Mouse (Mus musculus) CH12.LX (cell line): Measurements from ENCODE around the gene Aldh9a1.

ENCODE experiments used
- CTCF ChIP-seq, 2 experiments: IDR thresholded peaks in 1 of 2; conservative IDR thresholded peaks in 1 of 2; 2 replicates each; pipeline ENCODE4 v1.5.1; 2011 to 2012; ENCODE audit warnings: low read depth in 2 of 2, low read length in 2 of 2, improper control_type of control experiment in 1 of 2, inconsistent platforms in 1 of 2, mild to moderate bottlenecking in 1 of 2, moderate library complexity in 1 of 2
- E2F4 ChIP-seq: IDR thresholded peaks from 2 replicates; pipeline ENCODE4 v1.6.1; 2011; ENCODE audit warnings: low read depth, low read length, improper control_type of control experiment; ENCODE audit not compliant: insufficient replicate concordance
- EP300 ChIP-seq: IDR thresholded peaks from 2 replicates; pipeline ENCODE4 v1.6.1; 2011; ENCODE audit warnings: low read length, improper control_type of control experiment
- HCFC1 ChIP-seq: IDR thresholded peaks from 2 replicates; pipeline ENCODE4 v1.6.1; 2012; ENCODE audit warnings: low read depth, mild to moderate bottlenecking, inconsistent platforms, low read length, improper control_type of control experiment
- MAFK ChIP-seq: IDR thresholded peaks from 2 replicates; pipeline ENCODE4 v1.6.1; 2011; ENCODE audit warnings: low read length, improper control_type of control experiment; ENCODE audit not compliant: insufficient replicate concordance
- PAX5 ChIP-seq: IDR thresholded peaks from 2 replicates; pipeline ENCODE4 v1.6.1; 2012; ENCODE audit warnings: low read length, inconsistent platforms, mixed read lengths
- POLR2A ChIP-seq: IDR thresholded peaks from 2 replicates; pipeline ENCODE4 v1.6.1; 2011; ENCODE audit warnings: low read depth, mild to moderate bottlenecking, improper control_type of control experiment, low read length
- TCF12 ChIP-seq: IDR thresholded peaks from 2 replicates; pipeline ENCODE4 v1.6.1; 2014; ENCODE audit warnings: low read depth, mild to moderate bottlenecking, inconsistent platforms, low read length, improper control_type of control experiment
- UBTF ChIP-seq: IDR thresholded peaks from 2 replicates; pipeline ENCODE4 v1.6.1; 2012; ENCODE audit warnings: low read depth, mild to moderate bottlenecking, inconsistent platforms, low read length, improper control_type of control experiment, moderate library complexity
- ZC3H11A ChIP-seq: IDR thresholded peaks from 2 replicates; pipeline ENCODE4 v1.6.1; 2012; ENCODE audit warnings: low read depth, mild to moderate bottlenecking, inconsistent platforms, low read length, improper control_type of control experiment

DNA sequence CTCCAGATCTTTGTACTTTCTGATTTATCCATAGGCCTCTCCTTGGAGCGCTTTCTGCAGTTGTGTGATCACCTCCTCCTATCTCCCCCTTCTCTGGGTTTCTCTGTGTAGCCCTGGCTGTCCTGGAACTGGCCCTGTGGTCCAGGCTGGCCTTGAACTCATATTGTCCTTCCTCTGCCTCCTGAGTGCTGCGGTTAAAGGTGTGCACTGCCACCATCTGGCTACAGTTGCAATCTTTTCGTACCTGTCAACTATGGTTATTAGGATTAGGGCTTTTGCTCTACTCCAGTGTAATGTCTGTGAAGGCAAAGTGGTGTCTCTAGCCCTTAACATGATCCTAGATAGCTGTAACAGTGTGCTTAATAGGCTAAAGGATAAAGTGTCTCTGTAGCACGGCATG, 36.6 kb upstream of the Aldh9a1 start:
- no peak for TF ChIP-seq MAFK
- peak in 1 of 2 experiments; percentile 54; a peak in 2 of 4 replicates for TF ChIP-seq CTCF (conservative IDR thresholded peaks at IDR 0.05 in 1 of 2, IDR thresholded peaks at IDR 0.05 in 1 of 2; ENCODE audit: low read depth in 2 of 2, low read length in 2 of 2)
- TF ChIP-seq UBTF = no peak
- no peak for TF ChIP-seq EP300
- no peak for TF ChIP-seq POLR2A
- no peak for TF ChIP-seq ZC3H11A
- TF ChIP-seq E2F4 = no peak
- no peak for TF ChIP-seq HCFC1
- TF ChIP-seq TCF12 = no peak
- TF ChIP-seq PAX5 = no peak
